Mouse (Mus musculus) right cerebral cortex, postnatal 4 days (tissue): ENCODE measurements around the gene Wipf3.
A peak's percentile ranks its signal among the peaks of the same experiment; 100 is the strongest.

Experiments used
- DNase-seq: peaks from one replicate; pipeline ENCODE4 v3.0.0-alpha.2; 2022

Wipf3 gene

DNA sequence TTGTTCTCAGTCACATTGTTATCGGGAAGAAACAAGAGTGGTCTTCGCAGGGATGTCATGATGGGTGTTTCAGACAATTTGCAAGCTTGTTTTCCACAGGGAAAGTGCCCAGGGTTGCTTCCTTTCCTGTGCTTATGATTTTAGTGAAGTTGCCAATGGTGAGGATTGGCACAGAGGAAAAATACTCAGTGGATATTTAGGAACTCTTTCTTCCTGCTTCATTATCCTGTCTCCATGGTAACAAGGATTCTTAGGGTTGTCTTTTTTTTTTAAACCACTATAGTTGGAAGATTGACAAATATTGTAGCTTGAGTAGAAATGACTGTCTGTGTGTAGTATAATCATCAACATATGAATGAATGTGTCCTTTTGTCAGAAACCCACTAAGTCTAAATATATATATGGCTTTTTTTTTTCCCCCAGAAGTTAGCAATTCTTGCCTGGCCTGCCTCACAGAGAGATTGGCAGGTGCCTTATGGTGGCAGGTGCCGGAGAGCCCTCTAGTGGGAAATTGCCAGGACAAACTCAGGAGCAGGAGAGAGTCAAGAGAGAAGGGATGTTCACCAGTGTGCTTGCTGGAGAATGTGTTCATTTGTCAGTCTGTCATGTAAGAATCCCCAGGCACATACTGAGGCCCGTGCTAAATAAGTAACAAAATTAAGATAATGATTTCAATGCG is 49.4 kb downstream of the Wipf3 start:
- no peak for DNase-seq

DNA sequence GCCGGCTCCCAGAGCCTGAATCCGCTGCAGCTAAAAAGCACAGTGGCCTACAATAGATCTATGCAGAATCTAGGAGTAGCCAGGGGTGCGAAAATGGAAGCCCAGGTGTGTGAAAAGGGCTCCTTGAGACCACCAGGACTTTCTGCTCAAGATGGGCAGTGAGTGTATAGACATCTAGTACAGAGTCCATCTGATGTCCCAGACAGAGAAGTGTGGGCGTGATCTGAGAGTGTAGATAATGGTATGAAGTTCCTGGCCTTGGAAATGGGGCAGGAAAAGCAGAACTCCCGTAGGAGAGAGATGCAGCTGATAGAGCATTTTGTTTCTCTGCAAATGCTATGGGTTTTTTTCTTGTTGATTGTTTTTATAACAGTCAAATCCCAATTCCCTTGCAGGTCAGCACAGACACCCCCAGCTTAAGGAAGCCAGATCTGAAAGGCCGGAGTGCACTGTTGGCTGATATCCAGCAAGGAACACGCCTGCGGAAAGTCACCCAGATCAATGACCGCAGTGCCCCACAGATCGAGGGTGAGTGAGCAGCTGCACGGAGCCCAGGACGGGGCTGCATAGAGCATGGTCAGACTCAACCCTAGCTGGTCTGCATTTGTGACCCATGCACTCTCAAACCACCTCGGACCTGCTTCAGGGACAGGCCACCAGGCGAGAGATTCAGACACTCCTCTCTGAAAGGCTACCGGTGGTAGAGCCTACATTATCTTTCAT is 52.1 kb downstream of the Wipf3 start:
- DNase-seq = no peak

DNA sequence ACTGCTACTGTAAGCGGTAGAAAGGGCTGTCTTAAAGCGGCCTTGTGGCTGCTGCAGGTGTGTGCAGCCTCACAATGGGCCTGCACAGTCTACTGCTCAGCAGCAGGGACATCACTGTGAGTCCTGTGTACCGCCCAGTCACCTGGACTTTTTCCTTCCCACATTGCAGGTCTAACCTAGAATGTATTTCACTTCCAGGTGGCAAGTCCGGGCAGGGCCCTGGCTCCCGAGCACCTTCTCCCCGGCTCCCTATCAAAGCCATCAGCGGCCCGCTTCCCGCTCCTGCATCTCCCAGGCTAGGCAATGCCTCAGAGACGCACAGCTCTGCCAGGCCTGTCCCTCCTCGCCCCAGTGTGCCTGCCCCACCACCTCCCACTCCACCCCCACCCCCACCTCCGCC is 55.6 kb downstream of the Wipf3 start:
- DNase-seq = no peak

DNA sequence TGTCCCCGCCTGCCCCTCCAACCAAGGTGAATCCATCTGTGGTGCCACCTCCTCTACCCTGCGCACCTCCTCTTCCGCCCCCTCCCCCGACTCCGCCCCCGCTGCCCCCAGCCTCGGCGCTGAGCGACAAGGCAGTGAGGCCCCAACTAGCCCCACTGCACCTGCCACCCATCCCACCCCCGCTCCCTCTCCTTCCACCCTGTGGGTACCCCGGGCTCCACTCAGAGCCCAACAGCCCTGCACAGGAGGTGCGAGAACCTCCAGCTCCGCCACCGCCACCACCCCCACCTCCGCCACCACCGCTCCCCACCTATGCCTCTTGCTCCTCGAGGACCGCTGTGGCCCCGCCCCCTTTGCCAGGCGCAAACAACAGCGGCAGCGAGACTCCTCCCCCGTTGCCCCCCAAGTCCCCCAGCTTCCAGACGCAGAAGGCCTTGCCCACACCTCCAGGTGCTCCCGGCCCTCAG is 56.1 kb downstream of the Wipf3 start:
- DNase-seq = no peak

DNA sequence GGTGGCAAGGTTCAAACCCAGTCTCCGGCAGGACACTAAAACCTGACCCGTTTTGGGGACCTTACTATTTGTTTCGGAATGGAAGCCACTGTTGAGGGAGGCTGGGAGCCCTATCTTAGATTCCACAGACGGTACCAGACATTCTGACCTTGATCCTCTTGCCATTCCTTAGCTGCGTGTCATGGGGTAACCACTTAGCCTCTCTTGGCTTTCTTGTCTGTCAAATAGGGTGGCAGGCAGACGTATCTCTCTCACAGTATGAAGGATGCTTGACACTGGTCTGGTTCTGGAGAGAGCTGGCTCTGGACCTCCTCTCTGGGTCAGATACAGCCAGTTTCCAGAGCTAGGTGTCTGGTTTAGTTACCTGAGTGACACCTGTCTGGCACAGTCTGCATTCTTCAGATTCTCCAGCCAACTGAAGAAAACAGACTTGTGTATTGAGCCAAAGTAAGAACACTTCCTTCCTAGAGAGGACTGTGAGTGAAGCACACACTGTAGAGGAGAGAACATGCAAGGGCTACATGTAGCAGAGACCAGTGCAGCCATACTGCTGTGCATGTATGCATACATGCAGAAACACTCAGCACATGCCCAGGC is 56.7 kb downstream of the Wipf3 start:
- DNase-seq = no peak

DNA sequence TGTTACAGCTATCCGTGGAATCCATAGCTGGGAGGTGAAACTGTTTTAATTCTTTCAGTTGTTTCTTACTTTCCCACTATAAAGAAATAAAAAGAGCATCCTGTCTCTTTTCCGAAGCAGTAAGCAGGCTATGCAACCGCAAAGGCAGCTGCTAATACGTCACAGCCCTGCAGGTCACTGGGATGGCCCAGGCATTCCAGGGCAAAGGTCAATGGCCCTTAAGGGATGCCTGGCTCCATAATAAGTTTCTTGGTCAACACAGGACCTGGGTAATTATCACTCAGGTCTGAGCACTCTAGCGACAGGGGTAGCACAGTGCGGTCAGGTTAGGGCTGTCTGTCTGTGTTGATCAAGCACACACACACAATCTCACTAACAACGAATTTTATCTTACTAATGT is 61.7 kb downstream of the Wipf3 start:
- no peak for DNase-seq

DNA sequence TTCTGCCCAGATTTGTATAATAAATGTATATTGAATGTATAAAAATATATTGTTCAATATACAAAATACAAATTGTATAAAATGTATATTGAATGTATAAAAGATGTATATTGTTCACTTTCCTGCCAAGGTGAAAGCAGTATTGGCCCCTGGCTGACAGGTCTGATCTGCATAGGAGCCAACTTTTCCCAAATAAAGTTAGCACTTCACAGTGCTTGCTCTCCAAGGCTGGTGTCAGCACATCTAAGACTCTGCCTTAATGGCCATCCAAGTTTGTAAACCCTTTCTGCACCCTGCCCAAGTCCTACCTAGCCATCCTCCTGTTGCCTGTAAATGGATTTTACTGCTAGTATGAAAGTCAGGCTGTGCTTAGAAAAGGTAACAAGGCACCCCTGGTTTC is 64.7 kb downstream of the Wipf3 start:
- DNase-seq = no peak

DNA sequence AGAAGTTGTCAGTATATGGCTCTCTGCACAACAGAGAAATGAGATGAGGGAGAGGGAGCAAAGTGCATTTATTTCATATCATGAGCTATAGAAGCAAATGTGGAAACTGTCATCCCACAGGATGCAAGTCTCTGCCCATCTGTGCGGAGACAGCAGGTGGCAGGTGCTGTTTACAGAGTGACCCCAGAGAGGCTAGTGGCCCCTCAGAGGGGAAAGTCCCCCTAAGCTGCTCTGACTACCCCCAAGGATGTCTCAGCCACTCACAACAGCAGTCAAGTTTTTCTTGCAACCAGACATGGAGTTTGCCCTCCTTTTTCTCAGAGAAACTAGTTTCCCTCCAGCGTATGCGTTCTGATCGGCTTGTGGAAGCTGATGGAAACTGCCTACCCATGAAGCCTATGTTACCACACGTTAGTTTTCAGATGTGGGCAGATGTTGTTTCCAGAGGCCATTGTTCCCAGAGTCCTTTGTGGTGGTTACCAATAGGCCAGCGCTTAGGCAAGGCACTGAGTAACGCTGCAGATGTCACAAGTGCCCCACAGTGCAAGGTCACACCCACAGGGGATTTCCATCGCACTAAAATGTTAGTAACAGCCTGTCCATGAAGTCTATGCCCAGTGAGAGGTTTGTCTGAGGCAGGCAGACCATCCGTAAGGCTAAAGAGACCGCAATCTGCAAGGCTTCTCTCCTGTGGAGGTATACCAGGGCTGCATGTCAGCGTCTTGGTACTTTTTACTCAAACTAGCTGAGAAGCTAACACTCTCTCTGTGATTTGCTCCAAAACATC is 65.4 kb downstream of the Wipf3 start:
- no peak for DNase-seq

DNA sequence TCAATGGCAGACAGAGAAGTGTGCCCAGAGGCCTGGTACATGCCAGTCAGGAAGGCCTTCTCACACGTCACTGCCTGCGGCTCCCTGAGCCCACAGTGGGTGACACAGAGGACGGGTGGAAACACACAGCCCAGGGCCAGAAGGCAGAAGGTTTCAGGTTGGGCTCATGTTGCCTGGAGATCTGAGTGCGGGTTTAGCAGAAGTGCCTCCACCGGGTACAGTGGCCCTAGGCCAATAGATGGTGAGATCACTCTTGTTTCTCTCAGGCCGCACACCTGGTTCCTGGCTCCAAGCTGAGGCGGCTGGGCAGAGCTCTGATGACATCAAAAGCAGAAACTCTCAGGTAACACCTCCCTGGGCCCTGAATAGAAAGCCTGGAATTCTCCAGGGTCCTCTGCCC is 66.8 kb downstream of the Wipf3 start:
- no peak for DNase-seq

DNA sequence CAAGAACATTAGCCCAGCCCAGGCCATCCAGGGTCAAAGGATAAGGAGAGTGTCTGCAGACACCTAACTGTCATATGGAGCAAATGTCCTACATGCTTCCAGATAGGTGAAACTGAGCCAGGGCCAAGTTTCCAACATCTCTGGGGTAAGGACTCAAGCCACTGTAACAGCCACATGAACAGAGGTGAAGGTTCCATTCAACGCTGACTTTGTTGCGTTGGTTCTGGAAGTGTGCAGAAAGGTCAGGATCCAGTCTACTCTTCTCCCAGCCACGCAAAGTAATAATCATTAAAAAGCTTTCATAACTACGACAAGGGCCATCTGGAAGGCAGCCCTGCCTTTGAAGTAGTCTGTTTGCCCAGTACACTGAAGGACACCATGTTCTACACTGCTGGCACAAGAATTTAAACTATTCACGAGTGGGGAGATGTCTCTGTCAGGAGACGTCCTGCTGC is 73.3 kb downstream of the Wipf3 start:
- no peak for DNase-seq

DNA sequence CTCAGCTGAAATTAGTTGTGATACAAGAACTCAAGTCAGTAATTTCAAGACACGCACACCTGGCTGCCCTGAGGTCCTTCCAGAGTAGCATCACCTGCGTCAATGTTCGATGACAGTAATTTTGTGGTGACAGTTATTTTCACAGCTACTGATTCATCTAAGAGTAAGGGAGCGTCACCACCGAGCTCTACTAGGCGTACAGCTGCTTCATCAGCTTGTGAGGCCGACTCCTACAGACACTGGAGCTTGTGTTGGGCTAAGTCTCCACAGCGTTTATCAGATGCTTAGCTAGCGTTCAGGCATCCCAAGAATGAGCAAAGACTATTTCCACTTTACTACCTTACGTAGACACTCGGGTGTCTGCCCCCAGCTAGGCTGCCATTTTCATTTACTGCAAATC is 76.9 kb downstream of the Wipf3 start:
- DNase-seq = no peak

DNA sequence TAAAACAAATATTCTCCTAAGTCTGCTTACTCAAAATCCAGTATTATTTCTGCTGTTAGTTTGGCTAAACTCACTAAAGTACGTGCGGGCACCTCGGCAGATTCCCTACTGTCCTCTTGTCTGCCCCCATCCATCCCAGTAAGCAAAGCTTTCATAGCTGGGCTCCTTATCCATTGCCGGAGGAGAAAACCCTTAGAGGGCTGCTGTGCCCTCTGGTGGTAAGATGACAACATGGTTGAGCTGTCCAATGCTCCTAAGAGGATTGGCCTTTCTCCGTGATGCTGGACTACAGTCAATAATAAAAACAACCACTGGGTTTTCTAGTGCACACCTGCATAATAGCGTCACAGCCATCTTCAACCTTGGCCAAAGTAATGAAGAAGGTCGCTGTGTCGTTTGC is 77.6 kb downstream of the Wipf3 start:
- peak; percentile 52 for DNase-seq

DNA sequence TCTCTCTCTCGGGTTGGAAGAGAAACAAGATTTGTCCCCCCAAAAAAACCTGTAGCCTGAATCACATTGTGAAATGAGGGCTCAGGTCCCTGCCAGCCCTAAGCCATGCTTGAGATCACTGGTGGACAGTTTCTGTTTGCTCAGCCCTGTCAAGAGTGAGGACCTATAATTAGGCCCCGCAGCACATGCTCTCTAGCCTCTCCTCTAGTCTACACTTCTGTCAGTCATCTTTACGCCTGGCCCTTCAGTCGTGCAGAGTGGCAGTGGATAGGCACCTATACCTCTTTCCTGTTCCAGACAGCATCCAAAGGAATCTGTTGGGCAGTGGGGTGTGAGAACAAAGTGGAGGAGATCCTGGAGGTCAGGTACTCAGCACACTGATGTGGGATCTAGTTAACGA is 78.4 kb downstream of the Wipf3 start:
- DNase-seq = no peak

DNA sequence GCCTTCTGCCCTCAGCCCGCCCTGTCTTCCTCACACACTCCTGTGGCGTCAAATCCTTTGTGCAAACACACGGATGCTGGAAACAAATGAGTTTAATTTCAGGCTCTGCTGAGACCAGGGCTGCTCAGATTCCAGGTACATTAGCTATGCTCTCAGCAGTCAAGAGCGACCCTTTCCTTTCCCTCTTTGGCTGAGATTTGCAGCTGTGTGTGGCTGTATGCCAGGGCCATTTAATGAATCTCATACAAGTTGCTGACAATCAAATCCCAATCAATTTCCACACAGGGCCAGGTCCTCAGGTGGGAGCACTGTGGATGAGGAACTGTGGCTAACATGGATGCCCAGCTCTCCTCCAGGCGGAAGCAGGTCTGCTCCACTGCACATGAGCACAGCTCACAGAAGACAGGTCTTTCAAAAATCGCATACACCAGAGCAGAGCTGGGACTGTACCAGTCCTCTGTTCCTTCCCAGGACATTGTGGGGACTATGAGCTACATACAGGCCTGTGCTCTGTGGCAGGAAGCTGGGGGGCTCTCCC is 78.9 kb downstream of the Wipf3 start:
- no peak for DNase-seq

DNA sequence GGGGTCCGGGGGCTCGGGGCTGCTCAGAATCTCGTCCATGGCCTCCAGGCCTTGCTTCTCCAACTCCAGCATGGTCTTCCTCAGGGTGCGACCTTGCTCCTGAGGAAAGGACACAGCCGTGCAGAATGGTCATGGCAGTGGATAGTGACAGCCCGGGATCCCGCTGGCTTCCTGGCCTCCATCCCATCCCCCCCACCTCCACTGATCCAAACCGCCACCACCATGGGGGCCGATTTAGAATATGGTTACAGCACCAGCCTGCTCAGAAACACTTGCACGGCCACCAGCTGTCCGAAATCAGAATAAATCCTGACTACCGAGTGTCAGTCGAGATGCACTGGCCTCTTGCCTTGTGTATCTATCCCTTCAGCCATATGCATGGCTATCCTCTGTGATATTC is 79.9 kb downstream of the Wipf3 start:
- DNase-seq = no peak

DNA sequence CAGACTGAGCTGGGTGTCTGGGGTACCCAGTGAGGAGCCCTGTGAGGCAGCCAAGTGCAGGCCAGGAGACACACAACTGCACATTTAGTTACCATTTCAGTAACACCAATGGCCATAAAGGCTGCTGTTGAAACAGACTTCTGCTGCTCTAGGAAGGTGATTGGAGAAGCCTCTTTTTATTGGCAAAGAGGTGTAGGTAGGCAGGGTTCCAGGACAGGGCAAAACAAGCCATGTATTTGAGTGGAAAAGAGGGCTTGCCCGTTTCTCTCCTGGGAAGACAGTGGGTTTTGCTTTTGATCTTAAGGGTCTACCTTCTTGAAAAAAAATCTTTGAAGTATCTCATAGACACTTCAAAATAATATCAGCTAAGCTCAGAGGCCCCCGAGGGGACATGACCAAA is 82.9 kb downstream of the Wipf3 start:
- no peak for DNase-seq

DNA sequence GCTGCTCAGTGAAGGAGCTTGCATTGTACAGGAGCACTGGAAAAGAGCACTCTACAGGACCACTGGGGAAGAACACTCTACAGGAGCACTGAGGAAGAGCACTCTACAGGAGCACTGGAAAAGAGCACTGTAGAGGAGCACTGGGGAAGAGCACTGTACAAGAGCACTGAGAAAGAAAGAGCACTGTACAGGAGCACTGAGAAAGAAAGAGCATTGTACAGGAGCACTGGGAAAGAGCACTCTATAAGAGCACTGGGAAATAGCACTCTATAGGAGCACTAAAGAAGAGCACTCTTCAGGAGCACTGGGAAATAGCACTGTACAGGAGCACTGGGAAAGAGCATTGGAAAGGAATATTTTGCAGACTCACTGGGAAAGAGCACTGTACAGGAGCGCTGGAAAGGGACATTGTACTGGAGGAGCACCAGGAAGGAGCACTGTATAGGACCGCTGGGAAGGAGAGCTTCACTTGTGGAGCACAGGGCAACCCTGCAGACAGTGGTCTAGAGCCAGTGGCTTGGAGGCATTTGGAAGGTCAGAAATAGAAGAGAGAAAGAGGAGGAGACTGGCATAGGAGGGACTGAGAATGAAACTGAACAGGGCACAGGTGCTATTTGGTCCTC is 87.2 kb downstream of the Wipf3 start:
- no peak for DNase-seq

DNA sequence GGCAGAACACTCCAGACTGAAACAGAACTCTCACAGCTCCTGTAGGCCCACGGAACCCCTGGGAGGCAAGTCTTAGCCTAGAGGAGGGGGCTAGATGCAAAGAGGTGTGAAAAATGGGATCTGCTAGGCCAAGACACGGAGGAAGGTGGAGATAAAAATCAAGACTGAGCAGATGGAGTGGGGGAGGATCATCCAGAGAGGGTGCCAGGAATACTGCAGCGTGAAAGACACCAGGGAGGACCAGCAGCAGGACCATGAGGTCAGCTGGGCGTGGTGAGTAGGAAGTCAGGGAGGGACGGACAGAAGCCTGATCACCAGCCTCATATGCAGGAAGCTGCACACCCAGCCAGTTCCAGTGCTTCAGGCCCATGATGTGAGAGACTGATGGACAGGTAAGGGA is 89.4 kb downstream of the Wipf3 start:
- DNase-seq = no peak

DNA sequence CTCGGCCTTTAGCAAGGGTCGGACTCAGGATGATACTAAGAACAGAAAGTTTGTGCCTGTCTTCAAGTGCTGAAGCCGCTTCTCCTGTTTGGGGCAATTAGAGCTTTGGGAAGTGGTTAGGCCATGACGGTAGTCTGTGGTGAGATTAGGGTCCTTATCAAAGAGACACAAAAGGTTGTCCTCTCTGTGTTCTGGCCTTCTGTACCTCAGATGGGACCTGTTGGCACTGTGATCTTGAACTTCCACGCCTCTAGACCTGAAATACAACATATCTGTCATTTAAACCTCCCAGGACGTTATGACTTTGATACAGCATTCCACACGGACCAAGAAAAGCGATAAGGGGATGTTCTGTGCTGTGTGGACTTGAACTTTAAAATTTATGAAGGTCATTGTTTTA is 99.3 kb downstream of the Wipf3 start:
- DNase-seq = no peak

DNA sequence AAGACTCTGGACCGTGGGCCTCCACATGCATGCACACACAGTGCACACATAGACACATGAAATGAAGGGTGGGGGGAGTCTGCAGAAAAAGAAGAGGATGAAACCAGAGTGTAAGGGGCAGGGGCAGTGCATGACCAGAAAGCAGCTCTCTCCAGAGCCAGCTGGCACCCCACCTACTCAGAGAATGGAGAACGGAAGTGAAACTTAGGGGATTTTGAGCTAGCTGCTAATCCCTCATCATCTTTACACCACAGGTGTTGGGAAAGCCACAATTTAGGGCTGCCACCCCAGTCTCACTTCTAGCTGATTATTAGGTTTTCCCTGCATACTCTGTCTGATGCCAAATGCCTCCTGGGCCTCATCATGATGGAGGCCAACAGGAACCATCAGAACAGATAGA is 100.8 kb downstream of the Wipf3 start:
- DNase-seq = no peak

DNA sequence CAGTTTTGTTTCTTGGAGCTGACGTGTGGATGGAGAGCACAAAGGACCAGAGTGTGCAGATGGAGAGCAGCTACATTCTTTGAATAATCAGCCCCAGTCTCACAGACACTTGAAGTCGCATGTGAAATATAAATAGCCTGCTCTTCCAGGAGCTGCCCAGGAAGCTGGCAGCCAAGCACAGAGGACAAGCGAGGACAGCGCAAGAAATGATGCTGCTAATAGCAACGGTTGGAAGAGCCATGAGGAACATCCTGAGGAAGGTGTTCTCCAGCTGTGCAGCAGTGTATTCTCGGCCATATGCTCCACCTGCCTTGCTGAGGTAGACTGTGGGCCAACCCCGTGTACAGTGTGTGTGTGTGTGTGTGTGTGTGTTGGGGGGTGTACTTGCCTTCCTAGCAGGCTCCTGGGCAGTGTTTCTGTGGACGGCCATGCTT is 101.7 kb downstream of the Wipf3 start:
- DNase-seq = no peak

DNA sequence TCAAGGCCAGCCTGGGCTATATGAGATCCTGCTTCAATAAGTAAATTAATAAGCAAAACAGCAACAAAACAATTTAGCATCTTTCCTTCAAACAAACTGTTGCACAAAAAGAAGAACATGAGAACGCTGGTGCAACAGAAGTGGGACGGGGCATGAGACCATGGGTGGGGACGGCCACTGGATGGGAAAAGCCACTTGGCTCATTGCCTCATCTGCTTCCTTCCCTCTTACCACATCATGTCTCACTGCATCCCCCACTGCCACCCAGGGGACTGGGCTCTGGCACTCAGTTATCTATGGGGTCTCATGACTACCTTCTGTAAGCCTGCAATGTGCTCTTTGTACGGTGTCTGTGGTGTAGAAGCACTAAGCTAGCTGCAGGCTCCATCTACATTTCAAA is 106.1 kb downstream of the Wipf3 start:
- DNase-seq = no peak

DNA sequence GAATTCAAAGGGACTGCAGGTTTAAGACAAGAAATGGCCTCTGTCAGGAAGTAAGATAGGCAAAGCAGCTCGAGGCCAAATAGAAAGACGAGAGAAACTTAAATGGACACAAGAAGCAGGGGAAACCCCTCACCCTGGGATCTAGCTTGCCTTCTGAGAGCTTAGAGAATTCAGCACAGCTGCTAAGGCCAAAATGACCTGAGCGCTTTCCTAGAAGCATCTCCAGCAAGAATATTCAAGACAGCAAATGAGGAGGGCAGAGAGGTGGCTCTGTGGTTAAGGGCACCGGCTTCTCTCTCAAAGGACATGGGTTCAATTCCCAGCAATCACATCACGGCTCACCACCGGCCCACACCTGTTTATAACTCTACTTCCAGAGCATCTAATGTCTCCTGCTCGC is 107.7 kb downstream of the Wipf3 start:
- DNase-seq = no peak
